ENCODE assay signal across 13 mouse cellular contexts in genomic region chr8:84585311-84585710, GRCm38 (mm10).
DNase-seq lines count a peak whose midpoint lies in the region; ATAC-seq and TF ChIP-seq lines count a peak whose summit lies in the region.
"Had no signal": no experiment of that assay in that cellular context is flagged by ENCODE, and none has a peak within 500 bp of the region (broad histone marks: within the 10 kb centered on the region; RNA-seq: fewer than 3 reads in every experiment).

No protein-coding gene starts in this region.

- H3K9ac ChIP-seq in stomach, postnatal 0 days (ENCODE audit: low read length) = no peak overlapping the region
- H3K9ac ChIP-seq: embryonic facial prominence, embryonic 12.5 days had no signal

- intact Hi-C loops in left cerebral cortex, adult 2 months (cut with DNase I) = no loop called here
- intact Hi-C loops in left cerebral cortex, postnatal 14 days (cut with DNase I) = no loop called here

- 31% methylated on average over 1 of the region's 1 CpGs for WGBS in stomach, postnatal 0 days

- no peak overlapping the region for H3K27ac ChIP-seq in left cerebral cortex, adult 2 months
- H3K27ac ChIP-seq in stomach, postnatal 0 days (replicated peaks) = no peak overlapping the region
- H3K27ac ChIP-seq: embryonic facial prominence, embryonic 12.5 days had no signal

- no peaks in the 10 kb centered on the region for H3K27me3 ChIP-seq in stomach, postnatal 0 days (ENCODE audit: control insufficient read depth, insufficient read depth, low read length)
- H3K27me3 ChIP-seq: embryonic facial prominence, embryonic 12.5 days had no signal

- no peak for TF ChIP-seq EP300 in stomach, postnatal 0 days (optimal IDR thresholded peaks at IDR 0.05)

- H3K4me2 ChIP-seq in stomach, postnatal 0 days (replicated peaks; ENCODE audit: low read depth) = no peak overlapping the region
- H3K4me2 ChIP-seq: embryonic facial prominence, embryonic 12.5 days; heart, embryonic 11.5 days had no signal

- peak; percentile 37 for TF ChIP-seq CTCF in left cerebral cortex, adult 2 months (IDR thresholded peaks at IDR 0.05)
- peak; percentile 52 for TF ChIP-seq CTCF in stomach, postnatal 0 days (IDR thresholded peaks at IDR 0.05; ENCODE audit: low read depth)

- no peaks in the 10 kb centered on the region for H3K4me1 ChIP-seq in stomach, postnatal 0 days (replicated peaks; ENCODE audit: control insufficient read depth, insufficient read depth)
- H3K4me1 ChIP-seq: embryonic facial prominence, embryonic 12.5 days had no signal

- no peak for ATAC-seq in CD4-positive, CD25-positive, alpha-beta regulatory T cell, adult 4 months
- no peak for ATAC-seq in stomach, postnatal 0 days (ENCODE audit: low FRiP score, low TSS enrichment)
- ATAC-seq: forebrain, embryonic 16.5 days; hindbrain, embryonic 16.5 days had no signal

- H3K9me3 ChIP-seq in stomach, postnatal 0 days (ENCODE audit: control insufficient read depth, low read length) = no peaks in the 10 kb centered on the region
- H3K9me3 ChIP-seq: embryonic facial prominence, embryonic 12.5 days had no signal

- no peaks in the 10 kb centered on the region for H3K36me3 ChIP-seq in stomach, postnatal 0 days (ENCODE audit: control insufficient read depth, insufficient read depth, low read length)
- H3K36me3 ChIP-seq: embryonic facial prominence, embryonic 12.5 days had no signal

- DNase-seq in CD4-positive, CD25-positive, alpha-beta regulatory T cell, adult 2 months (ENCODE audit: low read depth, low spot score) = peak; percentile 34
- no peak for DNase-seq in left cerebral cortex, adult 2 months (ENCODE audit: extremely low spot score in 1 of 2, low spot score in 2 of 2)
- DNase-seq in left cerebral cortex, postnatal 14 days (ENCODE audit: low spot score in 2 of 2) = no peak
- DNase-seq in thymus, postnatal 25 days = peak; percentile 23
- no peak for DNase-seq in thymus, postnatal 10 days (ENCODE audit: low spot score in 2 of 2)
- no peak for DNase-seq in stomach, postnatal 0 days (ENCODE audit: low spot score)
- DNase-seq in right cerebral cortex, postnatal 36 days (ENCODE audit: low spot score in 2 of 2) = no peak
- DNase-seq: right cerebral cortex, adult 18-20 months had no signal

- no peak overlapping the region for H3K4me3 ChIP-seq in left cerebral cortex, adult 2 months
- H3K4me3 ChIP-seq in stomach, postnatal 0 days (ENCODE audit: low read depth, low read length) = no peak overlapping the region
- H3K4me3 ChIP-seq: embryonic facial prominence, embryonic 12.5 days had no signal

Comparison
In these comparisons a context has a peak if more than half of its experiments do, and no peak if none do; other contexts are left out.
1. DNase-seq: peak in CD4-positive, CD25-positive, alpha-beta regulatory T cell, adult 2 months (single experiment) and thymus, postnatal 25 days (single experiment); none in left cerebral cortex, adult 2 months (0 of 2), left cerebral cortex, postnatal 14 days (0 of 2), thymus, postnatal 10 days (0 of 2), stomach, postnatal 0 days (single experiment) and right cerebral cortex, postnatal 36 days (0 of 2).